Mouse (Mus musculus): ENCODE measurements at regions not wholly inside any gene's neighbourhood (a gene's known extent, or its start where the extent isn't known, plus 50 kb on each side); places are given as distances from the start of the nearest gene placed in this dataset.

GRCm38 (mm10) chr2:167793916-167794315 lies 104.3 kb upstream of the Tmem189 start:
- no peak for ATAC-seq (replicated peaks; ENCODE audit: insufficient number of reproducible peaks, low FRiP score, low TSS enrichment, poor library complexity, severe bottlenecking)

GRCm38 (mm10) chr2:167792753-167793152 lies 103.1 kb upstream of the Tmem189 start:
- no peak for ATAC-seq (replicated peaks; ENCODE audit: insufficient number of reproducible peaks, low FRiP score, low TSS enrichment, poor library complexity, severe bottlenecking)

GRCm38 (mm10) chr2:167792330-167792729 lies 102.7 kb upstream of the Tmem189 start:
- ATAC-seq (replicated peaks; ENCODE audit: insufficient number of reproducible peaks, low FRiP score, low TSS enrichment, poor library complexity, severe bottlenecking): no peak

GRCm38 (mm10) chr2:167789471-167789923 lies 99.9 kb upstream of the Tmem189 start:
- ATAC-seq (replicated peaks; ENCODE audit: insufficient number of reproducible peaks, low FRiP score, low TSS enrichment, poor library complexity, severe bottlenecking): no peak

- ATAC-seq (replicated peaks; ENCODE audit: insufficient number of reproducible peaks, low FRiP score, low TSS enrichment, poor library complexity, severe bottlenecking): no peak
Observed at GRCm38 (mm10) chr2:167786951-167787350, 97.3 kb upstream of the Tmem189 start.

- ATAC-seq (replicated peaks; ENCODE audit: insufficient number of reproducible peaks, low FRiP score, low TSS enrichment, poor library complexity, severe bottlenecking): no peak
Observed at GRCm38 (mm10) chr2:167784353-167784752, 94.7 kb upstream of the Tmem189 start.

GRCm38 (mm10) chr2:167783374-167783773 lies 93.8 kb upstream of the Tmem189 start:
- ATAC-seq (replicated peaks; ENCODE audit: insufficient number of reproducible peaks, low FRiP score, low TSS enrichment, poor library complexity, severe bottlenecking): no peak

GRCm38 (mm10) chr2:167782231-167782999 lies 92.8 kb upstream of the Tmem189 start:
- ATAC-seq (replicated peaks; ENCODE audit: insufficient number of reproducible peaks, low FRiP score, low TSS enrichment, poor library complexity, severe bottlenecking): no peak

- ATAC-seq (replicated peaks; ENCODE audit: insufficient number of reproducible peaks, low FRiP score, low TSS enrichment, poor library complexity, severe bottlenecking): no peak
Observed at GRCm38 (mm10) chr2:167781496-167781895, 91.9 kb upstream of the Tmem189 start.

GRCm38 (mm10) chr2:167778691-167779090 lies 89.1 kb upstream of the Tmem189 start:
- no peak for ATAC-seq (replicated peaks; ENCODE audit: insufficient number of reproducible peaks, low FRiP score, low TSS enrichment, poor library complexity, severe bottlenecking)

GRCm38 (mm10) chr2:167778271-167778670 lies 88.6 kb upstream of the Tmem189 start:
- no peak for ATAC-seq (replicated peaks; ENCODE audit: insufficient number of reproducible peaks, low FRiP score, low TSS enrichment, poor library complexity, severe bottlenecking)

- ATAC-seq (replicated peaks; ENCODE audit: insufficient number of reproducible peaks, low FRiP score, low TSS enrichment, poor library complexity, severe bottlenecking): peak; percentile 42
Observed at GRCm38 (mm10) chr2:167777331-167778085, 87.9 kb upstream of the Tmem189 start.

GRCm38 (mm10) chr2:167776251-167777168 lies 86.9 kb upstream of the Tmem189 start:
- peak; percentile 2; the same call in 1 of the 2 replicates for ATAC-seq (replicated peaks; ENCODE audit: insufficient number of reproducible peaks, low FRiP score, low TSS enrichment, poor library complexity, severe bottlenecking)

- ATAC-seq (replicated peaks; ENCODE audit: insufficient number of reproducible peaks, low FRiP score, low TSS enrichment, poor library complexity, severe bottlenecking): peak; percentile 40
Observed at GRCm38 (mm10) chr2:167775218-167775915, 85.7 kb upstream of the Tmem189 start.

- no peak for ATAC-seq (replicated peaks; ENCODE audit: insufficient number of reproducible peaks, low FRiP score, low TSS enrichment, poor library complexity, severe bottlenecking)
Observed at GRCm38 (mm10) chr2:167774806-167775179, 85.2 kb upstream of the Tmem189 start.

- no peak for ATAC-seq (replicated peaks; ENCODE audit: insufficient number of reproducible peaks, low FRiP score, low TSS enrichment, poor library complexity, severe bottlenecking)
Observed at GRCm38 (mm10) chr2:167774166-167774805, 84.7 kb upstream of the Tmem189 start.

GRCm38 (mm10) chr2:167772834-167773233 lies 83.2 kb upstream of the Tmem189 start:
- ATAC-seq (replicated peaks; ENCODE audit: insufficient number of reproducible peaks, low FRiP score, low TSS enrichment, poor library complexity, severe bottlenecking): peak; percentile 15

GRCm38 (mm10) chr2:167767962-167768361 lies 78.3 kb upstream of the Tmem189 start:
- ATAC-seq (replicated peaks; ENCODE audit: insufficient number of reproducible peaks, low FRiP score, low TSS enrichment, poor library complexity, severe bottlenecking): no peak

Measured in monocyte, adult 5-6 weeks (primary cell).